Mouse (Mus musculus) liver, postnatal 0 days (tissue): ENCODE measurements at regions not wholly inside any gene's neighbourhood (a gene's known extent, or its start where the extent isn't known, plus 50 kb on each side); places are given as distances from the start of the nearest gene placed in this dataset.

Experiments
- ATAC-seq: fragments of 200-750 bp; cut with Nextera tagmentation; 2 replicates; pipeline ENCODE4 v1.8.0; 2017; ENCODE audit warnings: mild to moderate bottlenecking, moderate library complexity
- DNase-seq: peaks from one replicate; pipeline ENCODE4 v3.0.0-alpha.2; 2016
- H3K27ac ChIP-seq: fragments of 300-500 bp; sonication (generic); 2 replicates; pipeline ENCODE4 v1.5.1; 2014; ENCODE audit warnings: antibody characterized with exemption, moderate library complexity, mild to moderate bottlenecking, low read depth
- H3K27me3 ChIP-seq: fragments of 300-500 bp; sonication (generic); 2 replicates; pipeline ENCODE4 v1.6.1; 2014; ENCODE audit warnings: low read length, control low read depth, mixed read lengths; ENCODE audit not compliant: insufficient read depth
- H3K36me3 ChIP-seq: fragments of 300-500 bp; sonication (generic); replicated peaks from 2 replicates; pipeline ENCODE4 v1.6.1; 2014; ENCODE audit warnings: mild to moderate bottlenecking, control low read depth, low read length, moderate library complexity, mixed read lengths; ENCODE audit not compliant: insufficient read depth
- H3K4me1 ChIP-seq: fragments of 300-500 bp; sonication (generic); 2 replicates; pipeline ENCODE4 v1.6.1; 2014; ENCODE audit warnings: antibody characterized with exemption, mild to moderate bottlenecking, control low read depth; ENCODE audit not compliant: insufficient read depth
- H3K4me2 ChIP-seq: fragments of 300-500 bp; sonication (generic); 2 replicates; pipeline ENCODE4 v1.6.1; 2014; ENCODE audit warnings: low read depth, mild to moderate bottlenecking, low read length, moderate library complexity, mixed read lengths
- H3K4me3 ChIP-seq: fragments of 300-500 bp; sonication (generic); 2 replicates; pipeline ENCODE4 v1.5.1; 2014; ENCODE audit warnings: low read depth, low read length
- H3K9ac ChIP-seq: fragments of 300-500 bp; sonication (generic); replicated peaks from 2 replicates; pipeline ENCODE4 v1.6.1; 2014; ENCODE audit warnings: mild to moderate bottlenecking, moderate library complexity
- H3K9me3 ChIP-seq: fragments of 300-500 bp; sonication (generic); 2 replicates; pipeline ENCODE4 v1.6.1; 2016; ENCODE audit warnings: mild to moderate bottlenecking, control low read depth, low read length, mixed read lengths
- CTCF ChIP-seq: sonication (generic); IDR thresholded peaks from 2 replicates; pipeline ENCODE4 v1.5.1; 2016; ENCODE audit warnings: antibody characterized with exemption, low read depth
- EP300 ChIP-seq: IDR thresholded peaks from 2 replicates; pipeline ENCODE4 v1.6.1; 2016; ENCODE audit warnings: antibody characterized with exemption, low read depth, mild to moderate bottlenecking
- WGBS: fragments of 180-500 bp; shearing (Covaris S2); extraction: QIAGEN DNeasy Blood & Tissue Kit; methylation state at CpG from one replicate; pipeline ENCODE4 v1.1.7; 2014; ENCODE audit not compliant: insufficient replicate concordance; 5-methylcytosine and 5-hydroxymethylcytosine counted together

GRCm38 (mm10) chr16:57914506-57914905 lies 160.0 kb upstream of the Col8a1 start:
- WGBS: 45% methylated on average over 1 of the region's 1 CpGs
- Histone ChIP-seq H3K27ac (no peak overlapping the region), H3K9ac (no peak overlapping the region), H3K27me3 (no peaks in the 10 kb centered on the region), H3K4me3 (no peak overlapping the region), H3K36me3 (no peaks in the 10 kb centered on the region), H3K4me2 (no peak overlapping the region), H3K4me1 (no peaks in the 10 kb centered on the region), H3K9me3 (no peaks in the 10 kb centered on the region)
- TF ChIP-seq CTCF (no peak), EP300 (no peak)
- no peak for ATAC-seq
- no peak for DNase-seq

DNA sequence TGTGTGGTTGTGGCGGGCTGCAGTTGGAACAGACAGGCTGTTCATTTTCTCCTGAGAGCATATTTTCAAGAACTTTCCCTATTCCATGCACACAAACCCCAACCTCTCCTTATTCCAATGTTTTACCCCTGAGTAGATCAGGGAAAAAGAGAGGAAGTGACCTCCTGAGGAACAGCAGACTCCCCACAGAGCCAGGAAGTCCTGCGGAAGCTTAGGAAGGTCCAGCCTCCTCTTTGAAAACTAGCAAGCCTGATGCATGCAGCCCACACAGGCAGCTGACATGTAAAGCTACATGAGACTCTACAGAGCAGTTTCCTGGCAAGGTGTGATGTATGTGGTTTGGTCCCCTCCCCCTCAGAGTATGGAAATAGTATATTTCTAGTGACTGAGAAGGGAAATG lies 160.9 kb upstream of the Col8a1 start:
- no peaks in the 10 kb centered on the region for H3K4me1 ChIP-seq
- no peak overlapping the region for H3K4me3 ChIP-seq
- H3K36me3 ChIP-seq: no peaks in the 10 kb centered on the region
- TF ChIP-seq EP300 (no peak), CTCF (no peak)
- no peaks in the 10 kb centered on the region for H3K27me3 ChIP-seq
- H3K9ac ChIP-seq: no peak overlapping the region
- DNase-seq (no peak), ATAC-seq (no peak)
- WGBS: 45% methylated on average over 2 of the region's 2 CpGs
- no peaks in the 10 kb centered on the region for H3K9me3 ChIP-seq
- no peak overlapping the region for H3K4me2 ChIP-seq
- H3K27ac ChIP-seq: no peak overlapping the region

DNA sequence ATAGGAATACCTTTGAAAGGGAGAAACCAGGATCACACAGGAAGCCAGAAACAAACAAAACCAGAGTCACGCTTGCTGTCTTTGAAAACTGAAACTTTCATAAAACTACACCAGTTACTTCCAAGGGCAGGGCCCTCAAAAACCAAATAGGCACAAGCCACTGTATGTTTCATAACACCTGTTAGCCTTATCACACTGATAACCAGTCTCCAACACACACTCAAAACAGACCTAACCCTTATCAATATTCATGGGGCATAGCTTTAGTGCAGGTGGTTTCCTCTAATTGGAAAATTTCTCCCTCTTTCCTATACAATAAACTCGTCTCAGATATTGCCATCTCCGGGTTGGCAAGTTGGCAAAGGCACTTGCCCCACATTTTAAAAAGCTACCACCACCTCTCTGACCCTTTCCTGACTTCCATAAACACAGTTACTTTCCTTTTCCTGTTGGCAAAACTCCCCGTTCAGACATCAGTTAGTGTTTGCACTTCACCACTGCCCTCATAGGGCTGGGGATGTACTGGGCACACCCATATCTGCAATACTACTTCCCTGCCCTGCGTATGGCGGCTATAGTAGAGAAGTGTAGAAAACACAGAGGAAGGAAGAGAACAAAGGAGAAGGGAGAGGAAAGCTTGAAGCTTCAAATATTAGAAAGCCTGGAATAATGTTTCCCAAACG lies 169.1 kb upstream of the Col8a1 start:
- H3K9ac ChIP-seq: no peak overlapping the region
- ATAC-seq (no peak), DNase-seq (no peak)
- H3K9me3 ChIP-seq: no peaks in the 10 kb centered on the region
- H3K4me3 ChIP-seq: no peak overlapping the region
- H3K4me2 ChIP-seq: no peak overlapping the region
- 48% methylated on average over 7 of the region's 7 CpGs for whole genome bisulfite sequencing
- H3K36me3 ChIP-seq: no peaks in the 10 kb centered on the region
- TF ChIP-seq EP300 (no peak), CTCF (no peak)
- H3K27me3 ChIP-seq: no peaks in the 10 kb centered on the region
- no peak overlapping the region for H3K27ac ChIP-seq
- no peaks in the 10 kb centered on the region for H3K4me1 ChIP-seq

GRCm38 (mm10) chr16:57924130-57924495 lies 169.6 kb upstream of the Col8a1 start:
- Histone ChIP-seq H3K27ac (no peak overlapping the region), H3K36me3 (no peaks in the 10 kb centered on the region), H3K9me3 (no peaks in the 10 kb centered on the region), H3K4me1 (no peaks in the 10 kb centered on the region), H3K4me2 (no peak overlapping the region), H3K4me3 (no peak overlapping the region), H3K9ac (no peak overlapping the region), H3K27me3 (no peaks in the 10 kb centered on the region)
- WGBS: 81% methylated on average over 4 of the region's 4 CpGs
- DNase-seq (no peak), ATAC-seq (no peak)
- TF ChIP-seq EP300 (no peak), CTCF (no peak)

DNA sequence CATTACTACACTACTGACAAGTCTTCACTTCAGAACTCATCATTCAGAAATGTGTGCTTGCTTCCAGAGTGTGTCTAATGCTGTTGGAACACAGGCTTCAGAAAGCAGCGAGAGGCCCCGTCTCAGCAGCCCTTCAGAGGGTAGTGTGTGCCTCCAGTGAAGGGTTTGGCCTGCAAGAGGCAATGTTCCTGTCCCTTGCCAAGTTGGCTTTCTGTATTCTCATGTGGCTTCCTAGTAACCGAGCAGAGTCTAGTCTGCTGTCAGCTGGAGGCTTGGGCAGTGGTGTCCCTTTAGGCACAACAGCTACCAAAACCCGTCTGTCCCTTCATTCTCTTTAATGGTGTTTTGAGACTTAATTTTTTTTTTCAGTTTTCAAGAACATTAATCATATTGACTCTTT lies 173.3 kb upstream of the Col8a1 start:
- H3K27ac ChIP-seq: no peak overlapping the region
- no peak overlapping the region for H3K9ac ChIP-seq
- no peak for DNase-seq
- H3K36me3 ChIP-seq: no peaks in the 10 kb centered on the region
- no peaks in the 10 kb centered on the region for H3K4me1 ChIP-seq
- no peaks in the 10 kb centered on the region for H3K9me3 ChIP-seq
- TF ChIP-seq CTCF (no peak), EP300 (no peak)
- 75% methylated on average over 4 of the region's 4 CpGs for WGBS
- no peaks in the 10 kb centered on the region for H3K27me3 ChIP-seq
- no peak for ATAC-seq
- H3K4me3 ChIP-seq: no peak overlapping the region
- H3K4me2 ChIP-seq: no peak overlapping the region

DNA sequence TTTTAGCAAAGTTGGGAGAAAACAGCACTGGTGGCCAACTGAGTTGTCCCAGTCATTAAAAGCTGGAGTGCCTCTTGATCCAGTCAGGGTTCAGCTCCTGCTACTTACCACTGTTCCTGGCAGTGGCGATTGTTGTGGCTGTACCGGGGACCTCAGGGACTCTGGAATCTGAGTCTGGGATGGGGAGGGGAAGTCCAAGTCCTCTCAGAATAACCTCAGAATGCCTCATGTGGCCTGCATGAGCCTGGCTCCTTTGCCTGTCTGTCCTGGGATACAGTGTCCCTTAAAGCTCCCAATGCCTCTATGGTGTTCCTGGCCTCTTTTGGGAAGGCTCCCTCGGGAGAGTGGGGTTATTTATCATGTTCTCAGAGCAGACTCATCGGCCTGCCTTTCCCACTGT lies 173.8 kb upstream of the Col8a1 start:
- Histone ChIP-seq H3K9me3 (no peaks in the 10 kb centered on the region), H3K4me1 (no peaks in the 10 kb centered on the region), H3K4me2 (no peak overlapping the region), H3K27me3 (no peaks in the 10 kb centered on the region), H3K9ac (no peak overlapping the region), H3K36me3 (no peaks in the 10 kb centered on the region), H3K27ac (no peak overlapping the region), H3K4me3 (no peak overlapping the region)
- TF ChIP-seq EP300 (no peak), CTCF (no peak)
- no peak for ATAC-seq
- 44% methylated on average over 4 of the region's 4 CpGs for WGBS
- DNase-seq: no peak
